Mouse (Mus musculus) embryonic facial prominence, embryonic 10.5 days (tissue): ENCODE measurements around the gene Fam43b. TPM values are rescaled to one million over a fixed set of nuclear protein-coding genes. Genes with fewer than 3 reads are reported as not detected.

Source experiments
- DNase-seq: peaks from one replicate; pipeline ENCODE4 v3.0.0-alpha.2; 2017; ENCODE audit warnings: low spot score
- H3K27ac ChIP-seq: fragments of 300-500 bp; sonication (generic); replicated peaks from 2 replicates; pipeline ENCODE4 v1.5.1; 2016; ENCODE audit warnings: mild to moderate bottlenecking
- H3K27me3 ChIP-seq: fragments of 300-500 bp; sonication (generic); replicated peaks from 2 replicates; pipeline ENCODE4 v1.6.1; 2016; ENCODE audit warnings: low read depth, mild to moderate bottlenecking; ENCODE audit not compliant: poor library complexity, severe bottlenecking
- H3K36me3 ChIP-seq: fragments of 300-500 bp; sonication (generic); replicated peaks from 2 replicates; pipeline ENCODE4 v1.6.1; 2016; ENCODE audit warnings: mild to moderate bottlenecking, moderate library complexity
- H3K4me1 ChIP-seq: fragments of 300-500 bp; sonication (generic); 2 replicates; pipeline ENCODE4 v1.6.1; 2016
- H3K4me3 ChIP-seq: fragments of 300-500 bp; sonication (generic); 2 replicates; pipeline ENCODE4 v1.5.1; 2016; ENCODE audit warnings: mild to moderate bottlenecking, moderate library complexity
- H3K9me3 ChIP-seq: fragments of 300-500 bp; sonication (generic); 2 replicates; pipeline ENCODE4 v1.6.1; 2016; ENCODE audit warnings: mild to moderate bottlenecking
- WGBS: fragments of 180-500 bp; shearing (Covaris S2); methylation state at CpG from one replicate; pipeline ENCODE4 v1.1.7; 2016; 5-methylcytosine and 5-hydroxymethylcytosine counted together
- polyA plus RNA-seq: library from polyadenylated mRNA; unstranded; fragments of >200 nt; fragmentation: Nextera tagmentation; extraction: Ambion mirVana; gene quantifications from 2 replicates; pipeline ENCODE4 v1.2.1, GENCODE M21; 2016

Fam43b gene
- polyA plus RNA-seq, 1 experiment from 2014 or later = not detected

GRCm38 (mm10) chr4:138380132-138380689 is 16.1 kb downstream of the Fam43b start:
- no peak for DNase-seq
- Histone ChIP-seq H3K9me3 (no peaks in the 10 kb centered on the region), H3K27ac (no peak overlapping the region), H3K4me3 (no peak overlapping the region), H3K4me1 (0 out of 2 replicates have a peak, but pooled peaks cover 9% of the 10 kb centered on the region), H3K36me3 (no peaks in the 10 kb centered on the region), H3K27me3 (peaks cover 6% of the 10 kb centered on the region; the same call in 1 of the 2 replicates)
- WGBS = 56% methylated on average over 10 of the region's 10 CpGs

GRCm38 (mm10) chr4:138379091-138379840 is 17.1 kb downstream of the Fam43b start:
- Histone ChIP-seq H3K36me3 (no peaks in the 10 kb centered on the region), H3K4me1 (0 out of 2 replicates have a peak, but pooled peaks cover 9% of the 10 kb centered on the region), H3K4me3 (no peak overlapping the region), H3K9me3 (no peaks in the 10 kb centered on the region), H3K27ac (no peak overlapping the region), H3K27me3 (peaks cover 6% of the 10 kb centered on the region; the same call in 1 of the 2 replicates)
- WGBS = 62% methylated on average over 14 of the region's 14 CpGs
- peak; percentile 66 for DNase-seq

GRCm38 (mm10) chr4:138377526-138377925 is 18.8 kb downstream of the Fam43b start:
- no peak overlapping the region for H3K4me3 ChIP-seq
- H3K36me3 ChIP-seq = no peaks in the 10 kb centered on the region
- H3K27me3 ChIP-seq = peaks cover 6% of the 10 kb centered on the region; the same call in 1 of the 2 replicates
- no peak overlapping the region for H3K27ac ChIP-seq
- peak; percentile 59 for DNase-seq
- H3K9me3 ChIP-seq = no peaks in the 10 kb centered on the region
- 56% methylated on average over 6 of the region's 6 CpGs for WGBS
- 0 out of 2 replicates have a peak, but pooled peaks cover 9% of the 10 kb centered on the region for H3K4me1 ChIP-seq

GRCm38 (mm10) chr4:138375117-138375516 is 21.2 kb downstream of the Fam43b start:
- H3K27ac ChIP-seq = no peak overlapping the region
- H3K27me3 ChIP-seq = no peaks in the 10 kb centered on the region; the same call in 1 of the 2 replicates
- H3K4me3 ChIP-seq = no peak overlapping the region
- H3K9me3 ChIP-seq = no peaks in the 10 kb centered on the region
- no peak for DNase-seq
- WGBS = 92% methylated on average over 3 of the region's 3 CpGs
- 0 out of 2 replicates have a peak, but pooled peaks cover 5% of the 10 kb centered on the region for H3K4me1 ChIP-seq
- H3K36me3 ChIP-seq = no peaks in the 10 kb centered on the region

GRCm38 (mm10) chr4:138370996-138371516 is 25.3 kb downstream of the Fam43b start:
- Histone ChIP-seq H3K27me3 (peaks cover 35% of the 10 kb centered on the region), H3K4me3 (no peak overlapping the region), H3K36me3 (no peaks in the 10 kb centered on the region), H3K4me1 (peaks cover 13% of the 10 kb centered on the region), H3K9me3 (no peaks in the 10 kb centered on the region), H3K27ac (no peak overlapping the region)
- WGBS = 84% methylated on average over 5 of the region's 5 CpGs
- DNase-seq = no peak

- peaks cover 13% of the 10 kb centered on the region for H3K4me1 ChIP-seq
- peaks cover 40% of the 10 kb centered on the region for H3K27me3 ChIP-seq
- DNase-seq = no peak
- H3K9me3 ChIP-seq = no peaks in the 10 kb centered on the region
- H3K27ac ChIP-seq = no peak overlapping the region
- no peaks in the 10 kb centered on the region for H3K36me3 ChIP-seq
- WGBS = 85% methylated on average over 12 of the region's 12 CpGs
- H3K4me3 ChIP-seq = no peak overlapping the region
These were observed 27.6 kb downstream of the Fam43b start for GRCm38 (mm10) chr4:138368498-138369260.

- Histone ChIP-seq H3K36me3 (no peaks in the 10 kb centered on the region), H3K27me3 (peaks cover 40% of the 10 kb centered on the region), H3K27ac (peak within 1 kb of the TSS; percentile 73), H3K4me1 (peaks cover 17% of the 10 kb centered on the region), H3K9me3 (no peaks in the 10 kb centered on the region), H3K4me3 (peak within 1 kb of the TSS; percentile 59)
- 11% methylated on average over 34 of the region's 34 CpGs for WGBS
- DNase-seq = peak; percentile 83
These were observed 28.5 kb downstream of the Fam43b start, which contains the start of gene Cda for GRCm38 (mm10) chr4:138367641-138368497. Gene Cda, minus strand, starts transcription at chr4:138367992.

GRCm38 (mm10) chr4:138366561-138366960 is 29.8 kb downstream of the Fam43b start:
- DNase-seq = no peak
- Histone ChIP-seq H3K9me3 (no peaks in the 10 kb centered on the region), H3K27me3 (peaks cover 50% of the 10 kb centered on the region), H3K27ac (no peak overlapping the region), H3K4me1 (peaks cover 20% of the 10 kb centered on the region), H3K36me3 (no peaks in the 10 kb centered on the region), H3K4me3 (no peak overlapping the region)
- WGBS = 76% methylated on average over 2 of the region's 2 CpGs

GRCm38 (mm10) chr4:138363511-138363910 is 32.8 kb downstream of the Fam43b start:
- Histone ChIP-seq H3K4me1 (peaks cover 27% of the 10 kb centered on the region), H3K27ac (no peak overlapping the region), H3K27me3 (peaks cover 51% of the 10 kb centered on the region), H3K4me3 (no peak overlapping the region), H3K9me3 (no peaks in the 10 kb centered on the region), H3K36me3 (no peaks in the 10 kb centered on the region)
- WGBS = 67% methylated on average over 5 of the region's 5 CpGs
- no peak for DNase-seq

GRCm38 (mm10) chr4:138362883-138363282 is 33.4 kb downstream of the Fam43b start:
- H3K4me3 ChIP-seq = no peak overlapping the region
- no peaks in the 10 kb centered on the region for H3K9me3 ChIP-seq
- no peaks in the 10 kb centered on the region for H3K36me3 ChIP-seq
- no peak overlapping the region for H3K27ac ChIP-seq
- peaks cover 45% of the 10 kb centered on the region for H3K27me3 ChIP-seq
- no peak for DNase-seq
- peaks cover 21% of the 10 kb centered on the region for H3K4me1 ChIP-seq
- WGBS = 80% methylated on average over 7 of the region's 7 CpGs

GRCm38 (mm10) chr4:138361370-138361821 is 34.9 kb downstream of the Fam43b start:
- 6% methylated on average over 11 of the region's 11 CpGs for WGBS
- Histone ChIP-seq H3K36me3 (no peaks in the 10 kb centered on the region), H3K4me3 (peak overlapping the region; percentile 28; the same call in 1 of the 2 replicates), H3K27me3 (peaks cover 30% of the 10 kb centered on the region), H3K9me3 (no peaks in the 10 kb centered on the region), H3K27ac (no peak overlapping the region), H3K4me1 (peaks cover 13% of the 10 kb centered on the region)
- peak; percentile 22 for DNase-seq
